Mouse (Mus musculus) testis, adult 10 weeks (tissue): Measurements from ENCODE around the gene Srd5a1. TPM values are rescaled to one million over a fixed set of nuclear protein-coding genes. Genes with fewer than 3 reads are reported as not detected.

Experiments used
- polyA plus RNA-seq: library from polyadenylated mRNA; stranded (reverse); fragments of 350-450 nt; fragmentation: Illumina TruSeq; extraction: RNeasy Lipid Tissue Mini Kit (QIAGEN cat#74804); gene quantifications from one replicate; pipeline ENCODE4 v1.2.3, GENCODE M21; 2014; ENCODE audit warnings: low read depth, low replicate concordance

Gene Srd5a1
- polyA plus RNA-seq, result 3.4 TPM

GRCm38 (mm10) chr13:69611398-69612174 is at the start of gene Srd5a1:
Gene Srd5a1 (minus strand): TSS chr13:69611442.

GRCm38 (mm10) chr13:69534334-69534653 is 76.9 kb downstream of the Srd5a1 start, which contains the start of gene Tent4a:
Gene Tent4a (minus strand): TSS chr13:69534617.

GRCm38 (mm10) chr13:69533405-69534333 is 77.6 kb downstream of the Srd5a1 start, which contains the start of gene Nsun2:
Gene Nsun2 (plus strand): TSS chr13:69533746.

Other genes starting within 250 kb of the Srd5a1 start
- 126 TPM for gene Nsun2, start 77.7 kb downstream of the Srd5a1 start, polyA plus RNA-seq
- gene Tent4a, start 76.8 kb downstream of the Srd5a1 start, polyA plus RNA-seq, result 2.8 TPM
- 0.07 TPM for gene Ube2ql1, start 128.4 kb upstream of the Srd5a1 start, polyA plus RNA-seq
- gene Med10, start 191.0 kb upstream of the Srd5a1 start, polyA plus RNA-seq, result 297 TPM